Mouse (Mus musculus): ENCODE data around the gene Cdh13.
A peak's percentile ranks its signal among the peaks of the same experiment; 100 is the strongest.

The Cdh13 gene

GRCm38 (mm10) chr8:118381641-118382040 is 98.1 kb downstream of the Cdh13 start:
- no peak for DNase-seq (ENCODE audit: low spot score)

- DNase-seq (ENCODE audit: low spot score): no peak
Measured at GRCm38 (mm10) chr8:118384314-118384713, 100.8 kb downstream of the Cdh13 start.

GRCm38 (mm10) chr8:118389456-118389855 is 105.9 kb downstream of the Cdh13 start:
- no peak for DNase-seq (ENCODE audit: low spot score)

GRCm38 (mm10) chr8:118393909-118394650 is 110.5 kb downstream of the Cdh13 start:
- no peak for DNase-seq (ENCODE audit: low spot score)

GRCm38 (mm10) chr8:118395178-118395577 is 111.6 kb downstream of the Cdh13 start:
- DNase-seq (ENCODE audit: low spot score): no peak

GRCm38 (mm10) chr8:118404836-118405235 is 121.3 kb downstream of the Cdh13 start:
- no peak for DNase-seq (ENCODE audit: low spot score)

GRCm38 (mm10) chr8:118407322-118407721 is 123.8 kb downstream of the Cdh13 start:
- peak; percentile 4 for DNase-seq (ENCODE audit: low spot score)

GRCm38 (mm10) chr8:118409396-118409795 is 125.9 kb downstream of the Cdh13 start:
- no peak for DNase-seq (ENCODE audit: low spot score)

- no peak for DNase-seq (ENCODE audit: low spot score)
Measured at GRCm38 (mm10) chr8:118410341-118410970, 126.9 kb downstream of the Cdh13 start.

- no peak for DNase-seq (ENCODE audit: low spot score)
Measured at GRCm38 (mm10) chr8:118415672-118416071, 132.1 kb downstream of the Cdh13 start.

GRCm38 (mm10) chr8:118416811-118417355 is 133.3 kb downstream of the Cdh13 start:
- DNase-seq (ENCODE audit: low spot score): no peak

- no peak for DNase-seq (ENCODE audit: low spot score)
Measured at GRCm38 (mm10) chr8:118422624-118423023, 139.1 kb downstream of the Cdh13 start.

GRCm38 (mm10) chr8:118428941-118429340 is 145.4 kb downstream of the Cdh13 start:
- DNase-seq (ENCODE audit: low spot score): no peak

- no peak for DNase-seq (ENCODE audit: low spot score)
Measured at GRCm38 (mm10) chr8:118431731-118432440, 148.4 kb downstream of the Cdh13 start.

GRCm38 (mm10) chr8:118433553-118434180 is 150.1 kb downstream of the Cdh13 start:
- DNase-seq (ENCODE audit: low spot score): no peak

- no peak for DNase-seq (ENCODE audit: low spot score)
Measured at GRCm38 (mm10) chr8:118436751-118437150, 153.2 kb downstream of the Cdh13 start.

- DNase-seq (ENCODE audit: low spot score): no peak
Measured at GRCm38 (mm10) chr8:118437152-118437551, 153.6 kb downstream of the Cdh13 start.

- DNase-seq (ENCODE audit: low spot score): no peak
Measured at GRCm38 (mm10) chr8:118437874-118438273, 154.3 kb downstream of the Cdh13 start.

GRCm38 (mm10) chr8:118439857-118440256 is 156.3 kb downstream of the Cdh13 start:
- no peak for DNase-seq (ENCODE audit: low spot score)

GRCm38 (mm10) chr8:118443361-118443760 is 159.8 kb downstream of the Cdh13 start:
- no peak for DNase-seq (ENCODE audit: low spot score)

- DNase-seq (ENCODE audit: low spot score): no peak
Measured at GRCm38 (mm10) chr8:118444651-118445207, 161.2 kb downstream of the Cdh13 start.

GRCm38 (mm10) chr8:118446516-118446915 is 163.0 kb downstream of the Cdh13 start:
- DNase-seq (ENCODE audit: low spot score): no peak
